22 mouse cellular contexts compared by ENCODE assay signal in genomic region chr17:68275138-68275537, GRCm38 (mm10). TPM values are rescaled to one million over a fixed set of nuclear protein-coding genes. Genes with fewer than 3 reads are reported as not detected.
"Had no signal": no experiment of that assay in that cellular context is flagged by ENCODE, and none has a peak within 500 bp of the region (broad histone marks: within the 10 kb centered on the region; RNA-seq: fewer than 3 reads in every experiment).

No protein-coding gene starts in this region.

- H3K4me2 ChIP-seq: liver, embryonic 11.5 days; liver, embryonic 13.5 days; liver, embryonic 15.5 days; lung, embryonic 15.5 days; midbrain, embryonic 12.5 days; stomach, embryonic 15.5 days had no signal

- H3K9me3 ChIP-seq: liver, embryonic 13.5 days; liver, embryonic 15.5 days; lung, embryonic 15.5 days; midbrain, embryonic 12.5 days; neural tube, embryonic 13.5 days; neural tube, embryonic 15.5 days; stomach, embryonic 15.5 days had no signal

- DNase-seq: liver, embryonic 13.5 days; liver, postnatal 0 days; lung, adult 2 months; lung, postnatal 4 days; midbrain, embryonic 14.5 days; right cerebral cortex, postnatal 14 days; thymus, adult 18-20 months; thymus, postnatal 14 days; thymus, postnatal 36 days had no signal

- H3K4me3 ChIP-seq: liver, embryonic 13.5 days; liver, embryonic 15.5 days; lung, embryonic 15.5 days; midbrain, embryonic 12.5 days; myocyte; neural tube, embryonic 13.5 days; neural tube, embryonic 15.5 days; stomach, embryonic 15.5 days had no signal

- H3K9ac ChIP-seq: liver, embryonic 13.5 days; liver, embryonic 15.5 days; liver, postnatal 0 days; lung, embryonic 15.5 days; midbrain, embryonic 12.5 days; neural tube, embryonic 13.5 days; neural tube, embryonic 15.5 days; stomach, embryonic 15.5 days had no signal

- H3K4me1 ChIP-seq: liver, embryonic 13.5 days; liver, embryonic 15.5 days had no signal

- H3K27ac ChIP-seq: liver, embryonic 13.5 days; liver, embryonic 15.5 days; lung, embryonic 15.5 days; midbrain, embryonic 12.5 days; neural tube, embryonic 13.5 days; neural tube, embryonic 15.5 days; stomach, embryonic 15.5 days; stomach, postnatal 0 days had no signal

- ATAC-seq: liver, postnatal 0 days; lung, postnatal 0 days had no signal

- H3K36me3 ChIP-seq: liver, embryonic 13.5 days; liver, embryonic 15.5 days; lung, embryonic 15.5 days; midbrain, embryonic 12.5 days; neural tube, embryonic 13.5 days; neural tube, embryonic 15.5 days; stomach, embryonic 15.5 days had no signal

RNA-seq across cellular contexts. Expression of gene L3mbtl4, which starts 1.5 kb away (rescaled TPM):
- total RNA-seq: megakaryocyte-erythroid progenitor cell, adult 5-6 weeks had no signal
- polyA plus RNA-seq: liver, embryonic 11.5 days; liver, embryonic 13.5 days; liver, embryonic 15.5 days; liver, postnatal 0 days; lung, adult 2 months; myocyte; spleen, adult 2 months; stomach, postnatal 0 days; thymus, postnatal 0 days had no signal
